Mouse (Mus musculus) midbrain, embryonic 14.5 days (tissue): Measurements from ENCODE around the gene Ngfr. TPM values are rescaled to one million over a fixed set of nuclear protein-coding genes. Genes with fewer than 3 reads are reported as not detected.
A peak's percentile ranks its signal among the peaks of the same experiment; 100 is the strongest.

Experiments
- ATAC-seq: fragments of 200-750 bp; cut with Nextera tagmentation; 2 replicates; pipeline ENCODE4 v1.8.0; 2017; ENCODE audit warnings: moderate number of reproducible peaks, moderate library complexity; ENCODE audit not compliant: low FRiP score, low TSS enrichment
- DNase-seq: peaks from one replicate; pipeline ENCODE4 v3.0.0-alpha.2; 2015
- H3K27ac ChIP-seq: fragments of 300-500 bp; sonication (generic); replicated peaks from 2 replicates; pipeline ENCODE4 v1.5.1; 2014; ENCODE audit warnings: mild to moderate bottlenecking, low read depth, low read length, moderate library complexity
- H3K27me3 ChIP-seq: fragments of 300-500 bp; sonication (generic); 2 replicates; pipeline ENCODE4 v1.6.1; 2014; ENCODE audit warnings: low read length, control low read depth, mixed read lengths; ENCODE audit not compliant: control insufficient read depth, insufficient read depth
- H3K36me3 ChIP-seq: fragments of 300-500 bp; sonication (generic); 2 replicates; pipeline ENCODE4 v1.6.1; 2014; ENCODE audit warnings: low read length, control low read depth; ENCODE audit not compliant: control insufficient read depth, insufficient read depth
- H3K4me1 ChIP-seq: fragments of 300-500 bp; sonication (generic); 2 replicates; pipeline ENCODE4 v1.6.1; 2014; ENCODE audit warnings: mild to moderate bottlenecking, antibody characterized with exemption, low read length, control low read depth; ENCODE audit not compliant: control insufficient read depth, insufficient read depth
- H3K4me2 ChIP-seq: fragments of 300-500 bp; sonication (generic); 2 replicates; pipeline ENCODE4 v1.6.1; 2014; ENCODE audit warnings: mild to moderate bottlenecking, low read length, moderate library complexity
- H3K4me3 ChIP-seq: fragments of 300-500 bp; sonication (generic); replicated peaks from 2 replicates; pipeline ENCODE4 v1.5.1; 2014; ENCODE audit warnings: low read depth, low read length
- H3K9ac ChIP-seq: fragments of 300-500 bp; sonication (generic); replicated peaks from 2 replicates; pipeline ENCODE4 v1.6.1; 2014; ENCODE audit warnings: mild to moderate bottlenecking, low read length, moderate library complexity
- H3K9me3 ChIP-seq: fragments of 300-500 bp; sonication (generic); 2 replicates; pipeline ENCODE4 v1.6.1; 2016; ENCODE audit warnings: low read length, control low read depth, mixed read lengths; ENCODE audit not compliant: control insufficient read depth
- WGBS: fragments of 180-500 bp; shearing (Covaris S2); extraction: QIAGEN DNeasy Blood & Tissue Kit; methylation state at CpG from one replicate; pipeline ENCODE4 v1.1.7; 2014; 5-methylcytosine and 5-hydroxymethylcytosine counted together
- polyA plus RNA-seq: library from polyadenylated mRNA; unstranded; fragments of >200 nt; fragmentation: Nextera tagmentation; extraction: Ambion mirVana; gene quantifications from 2 replicates; pipeline ENCODE4 v1.2.1, GENCODE M21; 2014

Gene Ngfr
- polyA plus RNA-seq, 1 experiment from 2014 or later, result 13.7 TPM

GRCm38 (mm10) chr11:95528231-95528630, 59.3 kb downstream of the Ngfr start:
- Histone ChIP-seq H3K4me1 (no peaks in the 10 kb centered on the region), H3K36me3 (no peaks in the 10 kb centered on the region), H3K9me3 (no peaks in the 10 kb centered on the region), H3K27ac (no peak overlapping the region), H3K4me3 (no peak overlapping the region), H3K9ac (no peak overlapping the region), H3K27me3 (no peaks in the 10 kb centered on the region; the same call in 1 of the 2 replicates), H3K4me2 (no peak overlapping the region)
- no peak for DNase-seq
- WGBS, result 86% methylated on average over 3 of the region's 3 CpGs
- no peak for ATAC-seq

DNA sequence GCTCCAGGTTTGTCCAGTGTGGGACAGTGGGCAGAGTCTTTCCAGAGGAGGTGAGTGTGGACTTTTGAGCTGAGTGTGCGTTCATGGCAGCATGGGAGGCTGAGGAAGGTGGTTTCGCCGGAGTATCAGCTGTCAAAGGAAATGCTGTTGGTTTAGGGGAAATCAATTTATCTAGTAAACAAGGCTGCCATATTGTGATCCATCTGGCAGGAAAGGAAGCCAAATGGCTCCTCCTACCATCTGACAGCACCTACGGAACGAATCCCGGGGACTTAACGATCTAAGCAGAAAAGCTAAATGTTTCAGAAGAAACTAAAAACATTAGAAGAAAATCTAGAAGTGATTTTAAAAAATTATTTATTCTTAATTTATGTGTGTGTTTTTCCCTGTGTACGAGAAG, 60.2 kb downstream of the Ngfr start:
- Histone ChIP-seq H3K27ac (no peak overlapping the region), H3K4me2 (no peak overlapping the region), H3K9ac (no peak overlapping the region), H3K27me3 (no peaks in the 10 kb centered on the region), H3K9me3 (no peaks in the 10 kb centered on the region), H3K36me3 (no peaks in the 10 kb centered on the region), H3K4me3 (no peak overlapping the region), H3K4me1 (no peaks in the 10 kb centered on the region)
- no peak for DNase-seq
- WGBS, result 91% methylated on average over 8 of the region's 8 CpGs
- ATAC-seq, result no peak

DNA sequence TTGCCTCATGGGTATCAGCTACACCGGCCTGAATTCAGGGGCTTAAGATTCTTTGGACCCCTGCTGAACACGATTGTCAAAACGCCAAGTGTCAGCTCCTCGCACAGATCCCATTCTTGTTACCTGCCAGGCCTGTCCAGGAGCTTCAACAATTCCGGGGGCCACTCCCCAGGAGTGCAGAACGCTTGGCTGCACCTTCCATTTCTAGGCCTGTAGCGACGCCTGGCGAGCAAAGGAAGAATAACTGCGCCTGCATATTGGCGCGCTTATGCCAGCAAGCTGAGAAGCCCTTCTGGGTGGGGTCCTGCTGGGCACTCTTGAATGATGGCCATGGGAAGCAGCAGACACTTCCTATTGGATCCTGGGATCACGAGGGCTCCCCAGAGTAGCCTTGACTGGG, 66.0 kb downstream of the Ngfr start:
- Histone ChIP-seq H3K27me3 (no peaks in the 10 kb centered on the region), H3K4me2 (peak overlapping the region; percentile 46), H3K36me3 (no peaks in the 10 kb centered on the region), H3K9ac (no peak overlapping the region), H3K27ac (no peak overlapping the region), H3K4me1 (no peaks in the 10 kb centered on the region; the same call in 1 of the 2 replicates), H3K4me3 (peak overlapping the region; percentile 18), H3K9me3 (no peaks in the 10 kb centered on the region)
- ATAC-seq (no peak), DNase-seq (peak; percentile 90)
- 2% methylated on average over 13 of the region's 13 CpGs for WGBS

DNA sequence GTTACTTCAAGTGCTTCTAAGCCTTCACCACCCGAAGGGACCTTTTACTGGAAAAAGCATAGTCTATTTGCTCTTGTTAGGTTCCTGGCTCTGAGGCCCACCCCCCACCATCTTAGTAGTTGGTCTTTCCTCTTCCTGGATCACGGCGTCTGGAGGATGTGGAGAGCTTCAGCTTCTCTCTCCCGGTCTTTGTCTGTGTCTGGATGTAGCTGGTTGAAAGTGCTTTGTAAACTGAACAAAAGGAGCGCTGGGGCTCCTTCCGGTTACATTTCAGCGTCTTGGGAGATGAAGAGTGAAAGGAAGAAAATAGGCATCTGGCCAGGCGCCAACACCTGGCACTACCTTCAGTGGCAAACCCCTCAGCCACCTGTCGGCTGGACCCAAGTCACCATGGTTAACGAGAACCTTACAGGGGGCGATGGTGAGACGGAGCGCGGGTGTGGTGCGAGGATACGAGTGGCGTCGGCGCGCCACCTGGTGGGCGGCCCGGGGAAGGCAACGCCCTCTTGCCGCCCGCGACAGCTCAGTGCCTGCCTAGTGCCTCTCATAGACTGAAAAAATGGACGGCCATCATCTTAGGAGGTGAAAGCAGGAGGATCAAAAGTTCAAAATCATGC, 67.0 kb downstream of the Ngfr start:
- Histone ChIP-seq H3K9ac (no peak overlapping the region), H3K4me3 (no peak overlapping the region; the same call in 1 of the 2 replicates)

DNA sequence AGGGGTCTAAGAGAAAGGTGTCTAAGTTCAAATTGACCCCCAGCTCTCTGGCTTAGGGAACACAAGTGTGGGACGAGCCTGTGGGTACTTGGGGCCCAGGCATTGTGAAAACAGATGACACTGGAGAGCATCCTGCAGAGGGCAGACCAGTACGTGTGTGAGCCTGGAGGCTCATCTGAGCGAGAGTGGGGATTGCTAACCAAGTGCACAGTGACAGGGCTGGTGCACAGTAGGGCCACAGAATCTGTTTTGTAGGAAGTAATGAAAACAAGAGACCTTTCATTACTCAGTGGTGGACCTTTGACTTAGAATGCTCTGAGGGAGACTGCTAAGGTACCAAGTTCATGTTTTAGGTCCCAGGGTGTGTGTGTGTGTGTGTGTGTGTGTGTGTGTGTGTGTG, 67.5 kb downstream of the Ngfr start:
- Histone ChIP-seq H3K9ac (no peak overlapping the region), H3K4me2 (no peak overlapping the region), H3K4me1 (peaks cover 10% of the 10 kb centered on the region; the same call in 1 of the 2 replicates), H3K27ac (0 out of 2 replicates have a peak overlapping the region, but pooled peaks have one; percentile 53), H3K4me3 (no peak overlapping the region), H3K9me3 (no peaks in the 10 kb centered on the region), H3K27me3 (0 out of 2 replicates have a peak, but pooled peaks cover 2% of the 10 kb centered on the region), H3K36me3 (no peaks in the 10 kb centered on the region)
- WGBS, result 61% methylated on average over 3 of the region's 3 CpGs
- DNase-seq (no peak), ATAC-seq (no peak)

More for the DNA sequence above, 67.0 kb downstream of the Ngfr start:
- no peaks in the 10 kb centered on the region for H3K27me3 ChIP-seq
- H3K9me3 ChIP-seq, result no peaks in the 10 kb centered on the region
- no peaks in the 10 kb centered on the region for H3K36me3 ChIP-seq
- peaks cover 6% of the 10 kb centered on the region; the same call in 1 of the 2 replicates for H3K4me1 ChIP-seq
- WGBS, result 3% methylated on average over 27 of the region's 27 CpGs
- H3K27ac ChIP-seq, result peak overlapping the region; percentile 53; the same call in 1 of the 2 replicates
- ATAC-seq (peak; percentile 74; the same call in 1 of the 2 replicates), DNase-seq (peak; percentile 95)
- peak overlapping the region; percentile 46 for H3K4me2 ChIP-seq

- Histone ChIP-seq H3K27ac (no peak overlapping the region), H3K36me3 (no peaks in the 10 kb centered on the region), H3K27me3 (0 out of 2 replicates have a peak, but pooled peaks cover 9% of the 10 kb centered on the region), H3K4me2 (no peak overlapping the region), H3K9ac (no peak overlapping the region), H3K4me1 (peaks cover 16% of the 10 kb centered on the region), H3K9me3 (no peaks in the 10 kb centered on the region), H3K4me3 (no peak overlapping the region)
- no peak for DNase-seq
- ATAC-seq, result no peak
- WGBS, result 59% methylated on average over 10 of the region's 10 CpGs
Measured at GRCm38 (mm10) chr11:95519299-95519698, 68.2 kb downstream of the Ngfr start.

Other genes starting within 250 kb of the Ngfr start
- gene Slc35b1, start 203.0 kb downstream of the Ngfr start, polyA plus RNA-seq, result 158 and 167 TPM in 2 replicates
- gene Spop, start 173.7 kb downstream of the Ngfr start, polyA plus RNA-seq, result 138 and 161 TPM in 2 replicates
- gene Nxph3, start 73.2 kb downstream of the Ngfr start, polyA plus RNA-seq, result 1.9 and 4.6 TPM in 2 replicates
- gene Phb, start 79.2 kb upstream of the Ngfr start, polyA plus RNA-seq, result 183 and 207 TPM in 2 replicates
- 13.1 and 15.7 TPM in 2 replicates for gene Zfp652, start 124.9 kb upstream of the Ngfr start, polyA plus RNA-seq
- 1.4 and 1.5 TPM in 2 replicates for gene B130006D01Rik, start 135.9 kb upstream of the Ngfr start, polyA plus RNA-seq
- 0.33 TPM in 1 of 2 replicates, not detected in the other for gene Phospho1, start 236.8 kb upstream of the Ngfr start, polyA plus RNA-seq
- gene Gngt2, start 249.5 kb upstream of the Ngfr start, polyA plus RNA-seq, result 1.8 TPM in 2 replicates